Comparison of ENCODE assay signal across 21 mouse cellular contexts in genomic region chr5:38236627-38237026, GRCm38 (mm10). TPM values are rescaled to one million over a fixed set of nuclear protein-coding genes. Genes with fewer than 3 reads are reported as not detected.
A peak's percentile ranks its signal among the peaks of the same experiment; 100 is the strongest.
DNase-seq lines count a peak whose midpoint lies in the region; ATAC-seq and TF ChIP-seq lines count a peak whose summit lies in the region.
"Had no signal": no experiment of that assay in that cellular context is flagged by ENCODE, and none has a peak within 500 bp of the region (broad histone marks: within the 10 kb centered on the region; RNA-seq: fewer than 3 reads in every experiment).

No protein-coding gene starts in this region.

- no peak overlapping the region for H3K27ac ChIP-seq in hindbrain, postnatal 0 days
- no peak overlapping the region for H3K27ac ChIP-seq in hindbrain, embryonic 11.5 days (ENCODE audit: low read depth, low read length)
- H3K27ac ChIP-seq in midbrain, postnatal 0 days (ENCODE audit: low read depth, low read length) = no peak overlapping the region
- no peak overlapping the region for H3K27ac ChIP-seq in midbrain, embryonic 11.5 days (ENCODE audit: low read depth, low read length)
- no peak overlapping the region for H3K27ac ChIP-seq in liver, postnatal 0 days (ENCODE audit: low read depth)
- no peak overlapping the region for H3K27ac ChIP-seq in limb, embryonic 10.5 days
- H3K27ac ChIP-seq: embryonic facial prominence, embryonic 13.5 days; forebrain, embryonic 15.5 days; liver, embryonic 15.5 days; midbrain, embryonic 10.5 days; neural tube, embryonic 15.5 days had no signal

- no peak for DNase-seq in hindbrain, postnatal 0 days (ENCODE audit: low spot score)
- no peak for DNase-seq in hindbrain, embryonic 11.5 days (ENCODE audit: low spot score)
- no peak for DNase-seq in midbrain, postnatal 0 days (ENCODE audit: low spot score)
- no peak for DNase-seq in midbrain, embryonic 11.5 days (ENCODE audit: low spot score, missing footprints)
- DNase-seq in ES-CJ7 (ENCODE audit: low read depth, low spot score) = peak; percentile 53
- no peak for DNase-seq in liver, postnatal 0 days
- no peak for DNase-seq in adrenal gland, adult 18-20 months (ENCODE audit: low spot score in 2 of 2)
- no peak for DNase-seq in limb, embryonic 10.5 days (ENCODE audit: low spot score)
- DNase-seq: thymus, postnatal 25 days had no signal

- ATAC-seq in hindbrain, postnatal 0 days = no peak
- no peak for ATAC-seq in hindbrain, embryonic 11.5 days (ENCODE audit: low FRiP score)
- no peak for ATAC-seq in midbrain, postnatal 0 days (ENCODE audit: low FRiP score)
- ATAC-seq in midbrain, embryonic 11.5 days (ENCODE audit: low FRiP score) = no peak
- no peak for ATAC-seq in liver, postnatal 0 days
- ATAC-seq: activated CD4-positive, CD25-positive, alpha-beta regulatory T cell, adult 4 months; forebrain, embryonic 15.5 days; hindbrain, embryonic 16.5 days had no signal

- H3K4me3 ChIP-seq in hindbrain, postnatal 0 days (ENCODE audit: low read length) = no peak overlapping the region
- no peak overlapping the region for H3K4me3 ChIP-seq in hindbrain, embryonic 11.5 days (ENCODE audit: low read depth, low read length)
- H3K4me3 ChIP-seq in midbrain, postnatal 0 days (ENCODE audit: low read depth, low read length) = no peak overlapping the region
- H3K4me3 ChIP-seq in midbrain, embryonic 11.5 days (ENCODE audit: low read depth, low read length) = no peak overlapping the region
- no peak overlapping the region for H3K4me3 ChIP-seq in liver, postnatal 0 days (ENCODE audit: low read depth, low read length)
- H3K4me3 ChIP-seq in limb, embryonic 10.5 days = no peak overlapping the region
- H3K4me3 ChIP-seq: embryonic facial prominence, embryonic 13.5 days; forebrain, embryonic 15.5 days; liver, embryonic 15.5 days; midbrain, embryonic 10.5 days; neural tube, embryonic 15.5 days had no signal

- no peaks in the 10 kb centered on the region for H3K4me1 ChIP-seq in hindbrain, postnatal 0 days (ENCODE audit: insufficient read depth, low read length)
- no peaks in the 10 kb centered on the region; the same call in 1 of the 2 replicates for H3K4me1 ChIP-seq in hindbrain, embryonic 11.5 days (replicated peaks; ENCODE audit: control insufficient read depth, insufficient read depth, low read length)
- no peaks in the 10 kb centered on the region for H3K4me1 ChIP-seq in midbrain, postnatal 0 days (ENCODE audit: insufficient read depth, low read length)
- H3K4me1 ChIP-seq in midbrain, embryonic 11.5 days (ENCODE audit: control insufficient read depth, insufficient read depth, low read length) = peaks cover 4% of the 10 kb centered on the region
- H3K4me1 ChIP-seq in liver, postnatal 0 days (ENCODE audit: insufficient read depth) = peaks cover 3% of the 10 kb centered on the region; the same call in 1 of the 2 replicates
- H3K4me1 ChIP-seq in limb, embryonic 10.5 days = peaks cover 5% of the 10 kb centered on the region; the same call in 1 of the 2 replicates
- H3K4me1 ChIP-seq: forebrain, embryonic 15.5 days; liver, embryonic 15.5 days had no signal

- WGBS in hindbrain, postnatal 0 days = 95% methylated on average over 2 of the region's 2 CpGs
- WGBS in hindbrain, embryonic 11.5 days = 89% methylated on average over 2 of the region's 2 CpGs
- WGBS in midbrain, postnatal 0 days = 94% methylated on average over 2 of the region's 2 CpGs
- WGBS in midbrain, embryonic 11.5 days = 86% methylated on average over 2 of the region's 2 CpGs
- WGBS in liver, postnatal 0 days (ENCODE audit: insufficient replicate concordance) = 80% methylated on average over 2 of the region's 2 CpGs
- 99% methylated on average over 2 of the region's 2 CpGs for WGBS in limb, embryonic 10.5 days

- H3K27me3 ChIP-seq in hindbrain, postnatal 0 days (ENCODE audit: insufficient read depth, low read length) = no peaks in the 10 kb centered on the region
- H3K27me3 ChIP-seq in hindbrain, embryonic 11.5 days (ENCODE audit: control insufficient read depth, insufficient read depth, low read length) = no peaks in the 10 kb centered on the region; the same call in 1 of the 2 replicates
- 0 out of 2 replicates have a peak, but pooled peaks cover 4% of the 10 kb centered on the region for H3K27me3 ChIP-seq in midbrain, postnatal 0 days (ENCODE audit: insufficient read depth, low read length)
- H3K27me3 ChIP-seq in midbrain, embryonic 11.5 days (ENCODE audit: control insufficient read depth, insufficient read depth, low read length) = peaks cover 7% of the 10 kb centered on the region
- no peaks in the 10 kb centered on the region for H3K27me3 ChIP-seq in liver, postnatal 0 days (ENCODE audit: insufficient read depth, low read length)
- H3K27me3 ChIP-seq in limb, embryonic 10.5 days (ENCODE audit: low read depth, poor library complexity, severe bottlenecking) = no peaks in the 10 kb centered on the region
- H3K27me3 ChIP-seq: embryonic facial prominence, embryonic 13.5 days; forebrain, embryonic 15.5 days; liver, embryonic 15.5 days; neural tube, embryonic 15.5 days had no signal

- H3K9me3 ChIP-seq in hindbrain, postnatal 0 days (ENCODE audit: low read length) = no peaks in the 10 kb centered on the region
- no peaks in the 10 kb centered on the region for H3K9me3 ChIP-seq in hindbrain, embryonic 11.5 days (ENCODE audit: control insufficient read depth, low read length)
- H3K9me3 ChIP-seq in midbrain, postnatal 0 days (ENCODE audit: low read length) = no peaks in the 10 kb centered on the region
- H3K9me3 ChIP-seq in midbrain, embryonic 11.5 days (ENCODE audit: control insufficient read depth, low read length) = no peaks in the 10 kb centered on the region
- H3K9me3 ChIP-seq in liver, postnatal 0 days (ENCODE audit: low read length) = no peaks in the 10 kb centered on the region
- H3K9me3 ChIP-seq in limb, embryonic 10.5 days (replicated peaks) = no peaks in the 10 kb centered on the region
- H3K9me3 ChIP-seq: embryonic facial prominence, embryonic 13.5 days; forebrain, embryonic 15.5 days; G1E; liver, embryonic 15.5 days; neural tube, embryonic 15.5 days had no signal

- TF ChIP-seq CTCF in hindbrain, postnatal 0 days (IDR thresholded peaks at IDR 0.05; ENCODE audit: low read depth) = peak; percentile 27; the same call in 1 of the 2 replicates
- peak; percentile 40 for TF ChIP-seq CTCF in midbrain, postnatal 0 days (IDR thresholded peaks at IDR 0.05)
- TF ChIP-seq CTCF in liver, postnatal 0 days (IDR thresholded peaks at IDR 0.05; ENCODE audit: low read depth) = peak; percentile 48

- no peak overlapping the region for H3K9ac ChIP-seq in hindbrain, postnatal 0 days (replicated peaks; ENCODE audit: low read length)
- no peak overlapping the region for H3K9ac ChIP-seq in hindbrain, embryonic 11.5 days (ENCODE audit: low read depth, low read length)
- no peak overlapping the region for H3K9ac ChIP-seq in midbrain, postnatal 0 days (replicated peaks; ENCODE audit: low read length, poor library complexity, severe bottlenecking)
- H3K9ac ChIP-seq in midbrain, embryonic 11.5 days (ENCODE audit: low read length) = no peak overlapping the region
- no peak overlapping the region for H3K9ac ChIP-seq in liver, postnatal 0 days (replicated peaks)
- H3K9ac ChIP-seq: embryonic facial prominence, embryonic 13.5 days; forebrain, embryonic 15.5 days; liver, embryonic 15.5 days; neural tube, embryonic 15.5 days had no signal

- no peak overlapping the region for H3K4me2 ChIP-seq in hindbrain, postnatal 0 days (ENCODE audit: low read depth, low read length)
- H3K4me2 ChIP-seq in hindbrain, embryonic 11.5 days (replicated peaks; ENCODE audit: low read depth, low read length) = no peak overlapping the region
- H3K4me2 ChIP-seq in midbrain, postnatal 0 days (ENCODE audit: low read depth, low read length, poor library complexity, severe bottlenecking) = no peak overlapping the region
- H3K4me2 ChIP-seq in midbrain, embryonic 11.5 days = no peak overlapping the region
- H3K4me2 ChIP-seq in liver, postnatal 0 days (ENCODE audit: low read depth, low read length) = no peak overlapping the region
- H3K4me2 ChIP-seq: embryonic facial prominence, embryonic 13.5 days; forebrain, embryonic 15.5 days; liver, embryonic 15.5 days; neural tube, embryonic 15.5 days had no signal

- TF ChIP-seq EP300 in liver, postnatal 0 days (IDR thresholded peaks at IDR 0.05; ENCODE audit: low read depth) = no peak

- H3K36me3 ChIP-seq in hindbrain, postnatal 0 days (ENCODE audit: insufficient read depth, low read length) = peaks cover 22% of the 10 kb centered on the region
- peaks cover 3% of the 10 kb centered on the region; the same call in 1 of the 2 replicates for H3K36me3 ChIP-seq in hindbrain, embryonic 11.5 days (ENCODE audit: control insufficient read depth, insufficient read depth, low read length)
- H3K36me3 ChIP-seq in midbrain, postnatal 0 days (ENCODE audit: insufficient read depth, low read length) = peaks cover 32% of the 10 kb centered on the region
- H3K36me3 ChIP-seq in midbrain, embryonic 11.5 days (ENCODE audit: control insufficient read depth, insufficient read depth, low read length) = no peaks in the 10 kb centered on the region; the same call in 1 of the 2 replicates
- H3K36me3 ChIP-seq in liver, postnatal 0 days (replicated peaks; ENCODE audit: insufficient read depth, low read length) = peaks cover 23% of the 10 kb centered on the region
- H3K36me3 ChIP-seq in limb, embryonic 10.5 days = peaks cover 54% of the 10 kb centered on the region

RNA-seq across cellular contexts. Expression of gene Lyar, which starts 16.4 kb away (rescaled TPM):
- 1.3 and 11.4 TPM in 2 replicates for total RNA-seq in hindbrain, postnatal 0 days (2014; rRNA removed)
- 45.9 and 49.3 TPM in 2 replicates for polyA plus RNA-seq in hindbrain, postnatal 0 days (2015; fragmentation: Nextera tagmentation; extraction: Ambion mirVana)
- polyA plus RNA-seq in hindbrain, embryonic 11.5 days (2014; fragmentation: Nextera tagmentation; extraction: Ambion mirVana) = 112 and 113 TPM in 2 replicates
- 5.5 and 15.5 TPM in 2 replicates for total RNA-seq in midbrain, postnatal 0 days (2014; rRNA removed)
- 40.8 and 43.4 TPM in 2 replicates for polyA plus RNA-seq in midbrain, postnatal 0 days (2015; fragmentation: Nextera tagmentation; extraction: Ambion mirVana)
- polyA plus RNA-seq in midbrain, embryonic 11.5 days (2014; fragmentation: Nextera tagmentation; extraction: Ambion mirVana) = 129 and 143 TPM in 2 replicates
- 29.4 and 38.6 TPM in 2 replicates for polyA plus RNA-seq in liver, postnatal 0 days (2015; fragmentation: Nextera tagmentation; extraction: Ambion mirVana)
- total RNA-seq in adrenal gland, adult 18-20 months (2021) = 10 to 100 TPM; 17.6 to 23.4 TPM
- polyA plus RNA-seq in limb, embryonic 10.5 days (2016; fragmentation: Nextera tagmentation; extraction: Ambion mirVana) = 170 and 208 TPM in 2 replicates

RNA-seq across cellular contexts. Expression of gene Zbtb49, which starts 16.4 kb away (rescaled TPM):
- total RNA-seq in hindbrain, postnatal 0 days (2014; rRNA removed) = 24.1 and 25.2 TPM in 2 replicates
- polyA plus RNA-seq in hindbrain, postnatal 0 days (2015; fragmentation: Nextera tagmentation; extraction: Ambion mirVana) = 13.8 and 14.7 TPM in 2 replicates
- polyA plus RNA-seq in hindbrain, embryonic 11.5 days (2014; fragmentation: Nextera tagmentation; extraction: Ambion mirVana) = 14.2 and 15.7 TPM in 2 replicates
- total RNA-seq in midbrain, postnatal 0 days (2014; rRNA removed) = 22.5 and 34.6 TPM in 2 replicates
- 14.5 and 18.9 TPM in 2 replicates for polyA plus RNA-seq in midbrain, postnatal 0 days (2015; fragmentation: Nextera tagmentation; extraction: Ambion mirVana)
- polyA plus RNA-seq in midbrain, embryonic 11.5 days (2014; fragmentation: Nextera tagmentation; extraction: Ambion mirVana) = 13.5 and 17.8 TPM in 2 replicates
- polyA plus RNA-seq in liver, postnatal 0 days (2015; fragmentation: Nextera tagmentation; extraction: Ambion mirVana) = 1.7 and 1.8 TPM in 2 replicates
- 1 to 10 TPM; 7.7 to 9.4 TPM for total RNA-seq in adrenal gland, adult 18-20 months (2021)
- 16.5 and 19.2 TPM in 2 replicates for polyA plus RNA-seq in limb, embryonic 10.5 days (2016; fragmentation: Nextera tagmentation; extraction: Ambion mirVana)

RNA-seq across cellular contexts. Expression of gene Tmem128, which starts 23.4 kb away (rescaled TPM):
- 78.4 and 105 TPM in 2 replicates for total RNA-seq in hindbrain, postnatal 0 days (2014; rRNA removed)
- 108 and 114 TPM in 2 replicates for polyA plus RNA-seq in hindbrain, postnatal 0 days (2015; fragmentation: Nextera tagmentation; extraction: Ambion mirVana)
- 105 TPM in 2 replicates for polyA plus RNA-seq in hindbrain, embryonic 11.5 days (2014; fragmentation: Nextera tagmentation; extraction: Ambion mirVana)
- 86.1 and 101 TPM in 2 replicates for total RNA-seq in midbrain, postnatal 0 days (2014; rRNA removed)
- polyA plus RNA-seq in midbrain, postnatal 0 days (2015; fragmentation: Nextera tagmentation; extraction: Ambion mirVana) = 107 and 111 TPM in 2 replicates
- polyA plus RNA-seq in midbrain, embryonic 11.5 days (2014; fragmentation: Nextera tagmentation; extraction: Ambion mirVana) = 104 and 116 TPM in 2 replicates
- 45.3 and 45.8 TPM in 2 replicates for polyA plus RNA-seq in liver, postnatal 0 days (2015; fragmentation: Nextera tagmentation; extraction: Ambion mirVana)
- 10 to 100 TPM; 36.1 to 39.2 TPM for total RNA-seq in adrenal gland, adult 18-20 months (2021)
- polyA plus RNA-seq in limb, embryonic 10.5 days (2016; fragmentation: Nextera tagmentation; extraction: Ambion mirVana) = 69.3 and 73.2 TPM in 2 replicates

RNA-seq across cellular contexts. Expression of gene Otop1, which starts 39.1 kb away (rescaled TPM):
- total RNA-seq in hindbrain, postnatal 0 days (2014; rRNA removed) = 0.10 TPM in 1 of 2 replicates, not detected in the other
- polyA plus RNA-seq in hindbrain, postnatal 0 days (2015; fragmentation: Nextera tagmentation; extraction: Ambion mirVana) = 0.10 TPM in 1 of 2 replicates, not detected in the other
- polyA plus RNA-seq in hindbrain, embryonic 11.5 days (2014; fragmentation: Nextera tagmentation; extraction: Ambion mirVana) = 0.14 TPM in 1 of 2 replicates, not detected in the other
- 0.11 TPM in 1 of 2 replicates, not detected in the other for total RNA-seq in midbrain, postnatal 0 days (2014; rRNA removed)
- polyA plus RNA-seq in midbrain, postnatal 0 days (2015; fragmentation: Nextera tagmentation; extraction: Ambion mirVana) = 0.06 and 0.07 TPM in 2 replicates
- 0.07 TPM in 1 of 2 replicates, not detected in the other for polyA plus RNA-seq in midbrain, embryonic 11.5 days (2014; fragmentation: Nextera tagmentation; extraction: Ambion mirVana)
- polyA plus RNA-seq in liver, postnatal 0 days (2015; fragmentation: Nextera tagmentation; extraction: Ambion mirVana) = not detected in 2 replicates
- 10 to 100 TPM; 38.4 to 96.2 TPM for total RNA-seq in adrenal gland, adult 18-20 months (2021)
- 0.19 TPM in 1 of 2 replicates, not detected in the other for polyA plus RNA-seq in limb, embryonic 10.5 days (2016; fragmentation: Nextera tagmentation; extraction: Ambion mirVana)
- total RNA-seq: common myeloid progenitor, adult 5-6 weeks; left cerebral cortex, postnatal 36 days had no signal
- polyA plus RNA-seq: activated CD4-positive, CD25-positive, alpha-beta regulatory T cell, adult 4 months; embryonic facial prominence, embryonic 13.5 days; forebrain, embryonic 15.5 days; G1E; hindbrain, embryonic 16.5 days; kidney, embryonic 16.5 days; liver, embryonic 15.5 days; small intestine, adult 2 months had no signal
